Mouse (Mus musculus) spleen, postnatal 10 days (tissue): ENCODE results near the gene Ramp3.

ENCODE experiments used
- DNase-seq, 2 experiments: peaks; one replicate each; pipeline ENCODE4 v3.0.0; 2021 to 2022; ENCODE audit warnings: low spot score in 2 of 2

The Ramp3 gene

DNA sequence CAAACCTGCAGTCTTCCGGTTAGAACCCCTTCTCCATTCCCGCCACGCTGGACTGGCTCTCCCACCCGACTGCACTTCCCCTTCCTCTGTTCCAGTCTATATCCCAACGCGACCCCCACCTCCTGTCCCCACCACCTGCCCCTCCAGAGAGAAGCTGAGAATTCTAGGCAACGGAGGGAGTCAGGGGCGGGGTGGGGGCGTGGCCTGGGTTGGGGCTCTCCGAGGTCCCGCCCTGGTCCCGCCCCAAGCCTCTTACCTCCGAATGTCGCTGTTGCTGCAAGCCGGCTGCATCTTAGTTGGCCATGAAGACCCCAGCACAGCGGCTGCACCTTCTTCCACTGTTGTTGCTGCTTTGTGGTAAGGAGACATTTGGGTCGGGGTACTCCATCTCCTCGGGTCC lies at the start of gene Ramp3:
Ramp3 (plus strand) TSS at position 251 of the 400 bp plus-strand sequence.
- DNase-seq, result peak in 1 of 2 experiments; percentile 57

DNA sequence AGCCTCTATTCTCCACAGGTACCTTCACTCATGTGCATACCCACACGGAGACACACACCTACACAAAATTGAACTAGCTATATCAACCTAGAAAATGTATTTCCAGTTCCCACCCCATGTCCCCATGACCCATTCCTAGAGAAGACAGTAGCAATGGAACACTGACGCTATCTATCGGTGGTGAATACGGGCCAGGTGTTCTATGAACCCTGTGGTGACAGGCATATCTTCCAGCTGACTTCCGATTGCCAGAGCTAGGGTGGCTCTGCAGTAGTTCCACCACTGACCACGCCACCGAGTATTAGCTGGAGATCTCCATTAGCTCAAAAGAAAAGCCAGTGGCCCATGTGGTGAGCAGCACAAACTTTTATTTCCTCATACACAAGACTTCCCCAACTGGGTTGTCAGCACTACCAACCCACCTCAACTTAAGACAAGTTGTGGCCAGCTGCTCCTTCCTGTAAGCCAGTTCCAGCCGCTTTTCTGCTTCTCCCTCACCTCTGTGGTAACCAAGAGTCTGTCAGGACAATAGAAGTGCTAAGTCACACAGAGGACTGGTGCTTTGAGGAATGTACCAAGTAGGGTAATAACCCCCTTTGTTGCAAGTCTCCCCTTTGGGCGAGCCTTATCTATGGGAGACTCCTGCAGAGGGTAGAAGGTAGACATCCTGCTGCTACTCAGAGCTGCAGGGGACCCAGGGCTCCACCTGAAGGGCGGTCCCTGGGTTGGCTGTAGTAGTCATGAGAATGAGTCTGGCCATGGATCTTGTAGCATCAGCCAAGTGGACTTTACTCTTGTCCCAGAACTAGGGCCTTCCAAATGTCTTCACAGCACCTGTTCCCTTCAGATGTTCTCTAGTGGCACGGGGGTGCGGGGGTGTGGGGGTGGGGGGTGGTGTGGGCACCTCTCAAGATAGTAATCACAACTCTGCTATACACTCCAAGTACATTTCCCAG lies 42.8 kb upstream of the Ramp3 start:
- DNase-seq, result no peak

DNA sequence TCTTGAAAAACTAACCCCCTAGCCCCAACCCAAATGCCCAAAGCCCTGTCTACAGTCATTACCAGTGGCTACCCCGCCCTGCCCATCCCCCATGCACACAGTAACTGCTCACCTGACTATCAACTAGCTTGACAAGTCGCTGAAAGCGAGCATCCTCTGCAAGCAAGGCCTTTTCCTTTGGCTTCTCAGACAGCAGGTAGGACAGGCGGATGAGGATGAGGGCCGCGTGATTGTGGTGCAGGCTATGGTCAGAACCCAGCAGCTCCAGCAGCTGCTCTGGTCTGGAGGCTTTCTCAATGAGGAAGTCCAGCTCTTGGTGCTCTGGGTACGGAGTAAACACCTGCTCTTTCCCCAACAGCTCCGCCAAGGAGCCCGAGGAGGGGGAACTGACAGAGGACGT lies 34.6 kb upstream of the Ramp3 start:
- no peak for DNase-seq

DNA sequence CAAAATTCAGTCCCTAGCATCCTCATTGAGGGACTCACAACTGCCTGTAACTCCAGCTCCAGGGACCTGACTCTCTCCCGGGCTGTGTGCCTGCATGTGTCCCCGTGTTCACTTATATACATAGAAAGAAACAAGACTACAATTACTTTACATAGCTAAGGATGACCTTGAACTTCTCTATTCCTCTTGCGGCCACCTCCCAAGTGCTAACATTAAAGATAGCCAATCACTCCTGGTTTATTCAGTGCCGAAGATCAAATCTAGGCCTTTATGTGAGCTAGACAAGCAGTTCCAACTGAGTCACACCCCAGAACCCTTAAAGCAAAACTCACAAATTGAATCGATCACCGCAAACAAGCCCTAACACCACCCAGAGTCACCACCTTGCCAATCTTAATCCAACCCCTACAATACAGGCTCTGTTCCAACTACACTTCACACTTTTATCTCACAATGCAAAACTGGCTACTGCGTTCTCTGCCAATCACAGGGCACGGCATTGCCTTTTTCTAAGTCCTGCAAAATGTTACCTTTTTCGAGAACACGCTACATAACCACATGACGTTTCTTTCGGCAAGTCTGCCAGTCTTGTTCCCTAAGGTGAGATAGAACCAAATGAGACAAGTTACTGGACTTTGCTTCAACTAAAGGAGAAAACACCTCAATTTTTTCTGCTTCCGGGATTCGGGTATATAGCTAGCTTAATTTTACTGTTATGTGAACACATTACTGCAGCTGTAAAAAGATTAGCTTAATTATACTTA lies 33.5 kb upstream of the Ramp3 start:
- no peak for DNase-seq

DNA sequence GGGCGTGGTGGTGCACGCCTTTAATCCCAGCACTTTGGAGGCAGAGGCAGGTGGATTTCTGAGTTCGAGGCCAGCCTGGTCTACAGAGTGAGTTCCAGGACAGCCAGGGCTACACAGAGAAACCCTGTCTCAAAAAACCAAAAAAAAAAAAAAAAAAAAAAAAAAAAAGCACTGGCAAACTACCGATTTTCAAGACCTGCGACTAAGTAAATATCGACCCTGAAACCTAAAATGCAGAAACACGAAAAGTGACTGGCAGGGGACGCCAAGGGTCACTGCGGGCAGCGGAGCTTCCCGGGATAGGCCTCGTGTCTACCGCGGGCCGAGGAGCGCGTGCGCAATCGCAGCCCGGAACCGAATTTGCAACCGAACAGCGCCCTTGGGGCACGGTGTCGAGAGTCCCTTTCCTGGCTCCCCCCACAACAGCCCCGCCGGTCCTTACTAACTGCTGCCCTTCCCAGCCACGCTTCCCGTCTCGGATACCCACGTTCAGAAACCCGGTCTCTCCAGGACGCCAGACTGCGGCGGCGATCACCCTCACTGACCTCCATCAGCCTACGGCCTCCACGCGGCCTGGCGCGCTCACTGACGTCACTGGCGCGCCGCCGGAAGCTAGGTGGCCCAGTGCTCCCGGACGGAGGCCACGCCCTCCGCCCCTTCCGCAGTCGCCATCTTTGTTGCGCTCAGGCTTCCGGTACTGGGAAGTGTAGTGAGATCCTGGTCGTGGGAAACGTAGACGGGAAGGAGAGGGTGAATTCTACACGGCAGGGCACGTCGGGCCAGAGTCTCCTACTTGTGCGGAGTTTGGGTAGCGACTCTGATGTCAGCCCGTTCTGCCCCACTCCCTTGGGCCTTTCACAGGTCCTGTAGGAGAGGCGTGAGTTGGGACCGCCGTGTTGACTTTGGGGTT lies 32.6 kb upstream of the Ramp3 start, which contains the start of gene Tbrg4:
Tbrg4 (minus strand) TSS at position 590 of the 910 bp plus-strand sequence.
- DNase-seq, result peak; percentile 88 to 94

DNA sequence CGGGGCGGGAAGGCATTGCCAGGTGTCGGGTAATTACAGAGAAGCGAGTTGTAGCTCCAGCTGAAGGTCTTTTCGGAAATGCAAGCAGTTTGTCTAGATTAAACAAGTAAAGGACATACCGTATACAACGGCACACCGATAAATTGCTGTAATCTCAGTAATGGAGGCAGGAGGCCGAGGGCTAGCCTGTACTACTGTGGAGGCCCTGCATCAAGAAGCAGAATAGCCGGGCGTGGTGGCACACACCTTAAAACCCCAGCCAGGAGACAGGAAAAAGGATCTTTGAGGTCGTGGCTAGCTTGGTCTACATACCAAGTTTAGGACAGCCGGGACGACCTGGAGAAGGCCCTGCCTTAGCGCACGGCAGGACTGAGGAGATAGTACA lies 31.9 kb upstream of the Ramp3 start:
- no peak for DNase-seq

DNA sequence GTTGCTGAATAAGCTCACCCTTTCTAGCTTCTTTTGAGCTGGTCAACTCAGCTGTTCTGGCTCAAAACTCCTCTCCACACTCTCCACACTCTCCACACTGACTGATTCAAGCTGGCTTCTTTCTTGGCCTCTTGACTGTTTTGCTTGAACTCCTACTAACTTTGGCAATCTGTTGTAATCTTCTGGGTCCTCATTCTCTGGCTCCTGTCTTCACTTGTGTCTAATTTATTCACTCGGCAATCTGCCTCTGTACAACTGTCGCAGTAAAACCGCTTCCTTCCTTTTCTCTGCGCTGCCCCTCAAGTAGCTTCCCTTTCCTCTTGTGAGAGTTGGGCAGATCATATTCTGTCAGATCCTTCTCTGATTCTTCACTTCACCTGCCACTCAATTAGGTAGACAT lies 30.6 kb upstream of the Ramp3 start:
- peak in 1 of 2 experiments; percentile 46 for DNase-seq

DNA sequence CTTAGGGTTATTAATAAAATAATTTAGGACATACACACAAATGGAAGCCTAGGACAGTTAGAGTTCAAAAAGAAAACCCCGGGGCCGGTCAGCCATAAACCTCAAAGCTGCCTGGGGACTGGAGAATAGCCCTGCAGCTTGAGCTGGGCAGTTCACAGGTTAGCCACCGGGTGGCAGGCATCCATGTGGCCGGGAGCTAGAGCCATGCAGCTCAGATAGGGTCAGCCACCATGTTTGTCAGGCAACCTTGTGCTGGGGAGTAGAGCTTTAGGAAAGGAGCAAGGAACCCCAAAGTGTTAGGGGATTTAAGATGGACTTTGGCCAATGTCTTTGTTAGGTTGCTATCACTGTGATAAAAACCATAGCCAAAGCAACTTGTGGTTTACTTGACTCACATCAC lies 29.8 kb upstream of the Ramp3 start:
- DNase-seq, result peak; percentile 62 to 83

DNA sequence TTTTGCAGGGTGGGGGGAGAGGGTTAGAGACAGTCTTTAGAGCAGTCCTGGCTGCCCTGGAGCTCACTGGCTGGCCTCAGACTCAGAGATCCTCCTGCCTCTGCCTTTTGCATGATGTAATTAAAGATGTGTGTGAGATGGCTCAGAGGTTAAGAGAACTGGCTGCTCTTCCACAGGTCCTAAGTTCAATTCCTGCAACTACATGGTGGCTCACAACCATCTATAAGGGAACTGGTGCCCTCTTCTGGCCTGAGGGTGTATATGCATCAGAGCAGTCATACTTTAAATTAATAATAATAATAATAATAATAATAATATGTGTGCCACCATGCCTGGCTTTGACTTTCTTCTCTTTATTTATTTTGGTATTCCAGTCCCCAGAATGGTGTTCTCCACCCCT lies 28.7 kb upstream of the Ramp3 start:
- peak; percentile 34 to 68 for DNase-seq

DNA sequence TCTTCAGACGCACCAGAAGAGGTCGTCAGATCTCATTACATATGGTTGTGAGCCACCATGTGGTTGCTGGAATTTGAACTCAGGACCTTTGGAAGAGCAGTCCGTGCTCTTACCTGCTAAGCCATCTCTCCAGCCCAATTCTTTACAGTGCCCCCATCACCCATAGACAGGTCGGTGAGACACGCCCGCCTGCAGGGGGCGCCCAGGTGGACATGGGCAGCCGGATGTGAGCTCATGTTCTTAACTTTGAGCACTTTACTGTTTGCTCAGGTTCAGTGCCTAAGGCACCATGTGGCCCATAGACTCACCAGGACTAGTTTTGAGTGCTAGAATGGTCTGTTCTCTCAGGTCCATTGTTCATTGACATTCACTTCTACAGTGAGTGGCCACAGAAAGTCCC lies 22.2 kb upstream of the Ramp3 start:
- peak in 1 of 2 experiments; percentile 58 for DNase-seq

DNA sequence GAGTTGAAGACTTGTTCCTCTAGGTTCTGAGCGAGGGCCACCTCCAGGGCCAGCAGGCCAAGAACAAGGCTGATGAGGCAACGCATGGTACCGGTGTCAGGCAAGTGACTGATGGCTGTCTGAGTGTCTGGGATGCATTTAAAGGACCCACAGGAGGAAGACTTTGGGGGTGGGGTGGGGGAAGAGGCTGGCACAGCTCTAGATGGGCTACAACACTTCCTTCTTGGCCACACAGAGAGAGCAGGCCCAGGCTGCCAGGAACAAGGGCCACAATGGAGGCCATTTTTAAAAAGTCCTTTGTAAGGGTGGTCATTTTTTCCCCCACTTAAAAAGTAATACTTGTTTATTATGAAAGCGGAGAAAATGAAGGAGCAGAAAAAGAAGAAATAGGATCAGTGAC lies 19.8 kb upstream of the Ramp3 start, which contains the start of gene Wap:
Wap (minus strand) TSS at position 101 of the 400 bp plus-strand sequence.
- DNase-seq, result no peak

DNA sequence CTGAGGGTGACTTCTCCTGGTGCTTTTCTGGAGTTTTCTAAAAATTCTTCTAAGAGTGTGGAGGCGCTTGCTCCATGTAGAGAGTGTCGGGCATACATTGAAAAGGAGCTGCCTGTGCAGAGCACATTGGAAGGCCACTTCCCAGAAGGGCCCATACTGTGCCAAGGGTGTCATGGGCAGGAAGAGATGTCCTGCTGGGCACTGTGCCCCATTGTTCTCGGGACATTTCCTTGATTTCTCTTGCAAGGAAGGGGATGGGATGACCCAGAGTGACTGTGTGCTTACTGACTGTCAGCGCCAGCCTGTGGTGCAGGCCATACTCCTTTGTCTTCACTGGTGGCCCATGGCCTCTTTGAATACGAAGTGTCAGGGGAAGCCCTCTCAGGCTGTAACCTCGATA lies 19.2 kb upstream of the Ramp3 start:
- DNase-seq, result no peak

DNA sequence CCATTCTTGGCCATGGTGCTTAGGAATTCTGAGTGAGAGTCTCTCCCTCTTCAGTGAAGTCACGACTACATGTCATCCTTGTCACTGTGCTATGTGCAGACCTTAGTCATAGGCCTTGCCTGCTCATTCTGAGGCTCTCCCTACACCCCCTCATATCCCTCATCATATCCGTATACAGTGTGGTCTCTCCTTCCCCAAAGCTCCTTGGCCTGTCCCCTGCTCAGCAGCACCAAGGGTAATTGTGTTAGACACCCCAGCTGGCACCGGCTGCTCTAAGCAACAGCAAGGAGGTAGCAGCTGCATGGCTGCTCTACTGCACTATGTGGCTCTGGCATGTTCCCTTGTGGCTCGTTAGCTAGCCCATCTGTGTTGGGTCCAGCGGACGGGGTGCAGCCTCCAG lies 13.8 kb upstream of the Ramp3 start:
- no peak for DNase-seq

DNA sequence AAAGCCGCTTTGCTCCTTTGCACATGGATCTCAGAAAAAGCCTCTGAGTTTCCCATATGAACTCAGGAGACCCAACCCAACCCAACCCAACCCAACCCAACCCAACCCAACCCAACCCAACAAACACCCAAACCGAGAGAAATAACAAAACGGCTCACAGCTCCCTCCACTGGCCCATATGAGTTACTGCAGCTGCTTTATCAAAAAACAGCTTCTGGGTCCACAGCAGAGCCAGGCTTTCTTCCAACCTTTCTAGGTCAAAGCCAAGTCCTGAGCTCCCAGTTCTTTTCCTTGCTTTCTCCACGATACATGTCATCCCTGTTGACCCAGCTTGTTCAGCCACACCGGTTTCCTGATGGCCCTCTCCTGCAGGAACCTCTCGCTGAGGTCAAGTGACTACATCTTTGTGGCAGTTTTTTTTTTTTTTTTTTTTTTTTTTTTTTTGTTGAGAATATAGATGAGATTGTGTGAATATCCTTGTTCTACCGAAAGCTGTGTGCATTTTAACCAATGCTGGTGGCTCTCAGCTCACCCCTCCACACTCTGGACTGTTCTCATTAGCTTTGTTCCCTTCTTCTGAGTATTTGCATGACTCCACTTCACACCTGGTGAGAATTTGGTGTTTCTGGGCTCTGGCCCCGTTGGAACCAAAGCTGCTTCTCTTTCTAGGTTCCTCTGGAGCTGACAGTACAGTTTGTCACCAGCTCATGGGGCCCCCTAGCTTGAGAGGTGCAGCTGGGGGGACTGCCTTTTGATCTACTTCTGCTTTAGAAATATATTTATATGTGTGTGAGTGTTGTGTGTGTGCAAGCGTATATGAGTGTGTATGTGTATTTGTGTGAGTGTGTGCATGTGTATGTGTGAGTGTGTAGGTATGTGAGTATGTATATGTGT lies 10.2 kb upstream of the Ramp3 start:
- DNase-seq, result no peak

DNA sequence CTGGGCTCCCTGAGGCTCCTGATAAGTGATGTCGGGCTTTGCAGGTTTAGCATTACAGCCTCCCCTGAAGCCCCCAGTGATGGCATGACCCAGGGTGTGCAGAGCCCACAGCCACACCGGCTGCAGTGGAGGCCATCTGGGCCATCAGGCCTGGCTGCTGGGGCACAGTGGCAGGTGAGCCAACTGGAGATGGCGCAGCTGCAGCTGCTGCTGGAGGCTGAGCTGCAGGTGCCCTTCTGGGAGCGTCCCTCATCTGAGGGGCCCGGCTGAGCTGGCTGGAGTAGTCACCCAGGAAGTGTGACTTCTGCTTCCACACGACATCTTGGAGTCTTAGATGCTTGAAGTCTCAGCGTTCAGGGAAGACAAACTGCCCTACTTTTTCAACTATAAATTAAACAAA lies 7.8 kb upstream of the Ramp3 start:
- no peak for DNase-seq

DNA sequence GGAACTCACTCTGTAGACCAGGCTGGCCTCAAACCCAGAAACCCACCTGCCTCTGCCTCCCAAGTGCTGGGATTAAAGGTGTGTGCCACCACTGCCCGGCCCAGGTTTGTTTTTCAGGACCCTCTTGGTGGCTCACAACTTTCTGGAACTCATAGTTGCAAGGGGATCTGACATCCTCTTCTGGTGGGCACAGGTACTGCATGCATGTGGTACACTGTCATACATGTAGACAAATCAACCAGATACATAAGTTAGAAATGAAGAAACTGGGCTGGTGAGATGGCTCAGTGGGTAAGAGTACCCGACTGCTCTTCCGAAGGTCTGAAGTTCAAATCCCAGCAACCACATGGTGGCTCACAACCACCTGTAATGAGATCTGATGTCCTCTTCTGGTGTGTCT lies 5.3 kb upstream of the Ramp3 start:
- DNase-seq, result peak in 1 of 2 experiments; percentile 50

DNA sequence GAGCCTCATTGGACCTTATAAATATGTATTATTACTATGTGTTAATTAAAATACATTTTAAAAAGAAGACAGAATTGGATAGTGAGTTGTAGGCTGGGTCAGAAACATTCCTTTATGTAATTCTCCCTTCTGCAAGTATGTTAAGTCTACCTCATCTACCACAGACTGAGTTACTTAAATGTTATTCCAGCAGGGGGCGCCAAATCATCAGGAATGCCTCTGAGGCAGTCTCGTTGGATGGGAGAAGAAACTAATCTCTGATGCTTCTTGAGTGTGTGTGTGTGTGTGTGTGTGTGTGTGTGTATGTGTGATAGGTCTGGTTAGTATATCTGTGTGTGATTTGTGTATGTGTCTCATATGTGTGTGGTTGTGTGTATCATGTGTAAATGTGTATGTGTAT lies 3.4 kb upstream of the Ramp3 start:
- peak; percentile 65 to 87 for DNase-seq

DNA sequence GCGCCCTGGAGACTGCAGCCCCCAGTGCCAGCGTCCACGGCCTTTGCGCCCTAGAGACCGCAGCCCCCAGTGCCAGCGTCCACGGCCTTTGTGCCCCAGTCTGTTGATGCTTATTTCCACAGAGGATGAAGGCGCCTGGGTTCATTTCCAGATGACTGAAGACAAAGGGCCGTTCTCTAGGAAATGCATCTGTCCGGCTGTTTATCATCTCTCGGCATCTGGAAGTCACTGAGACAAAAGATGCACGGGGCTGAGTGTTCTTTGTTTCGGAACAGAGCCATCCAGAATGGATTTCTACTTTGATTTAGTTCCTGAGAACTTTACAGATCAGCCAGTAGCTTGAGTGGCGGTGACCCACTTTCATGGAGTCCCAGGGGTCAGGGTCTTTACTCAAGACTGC lies 2.9 kb downstream of the Ramp3 start:
- DNase-seq, result no peak

DNA sequence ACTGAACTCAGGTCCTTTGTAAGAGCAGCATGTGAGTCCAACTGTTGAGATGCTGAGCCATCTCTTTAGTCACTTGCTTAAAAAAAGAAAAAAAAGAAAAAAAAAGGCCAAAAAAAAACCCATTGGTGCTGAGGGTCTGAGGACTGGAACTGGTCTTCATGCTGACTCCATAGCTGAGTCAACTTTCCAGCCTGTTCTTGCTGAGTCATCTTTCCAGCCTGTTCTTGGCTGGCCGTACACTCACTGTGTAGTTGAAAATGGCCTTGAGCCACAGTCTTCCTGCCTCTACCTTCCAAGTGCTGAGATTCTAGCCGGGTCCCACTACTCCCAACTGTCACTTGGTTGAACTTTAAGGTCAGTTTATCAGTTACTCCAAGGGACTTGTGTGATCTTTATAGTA lies 8.3 kb downstream of the Ramp3 start:
- no peak for DNase-seq

DNA sequence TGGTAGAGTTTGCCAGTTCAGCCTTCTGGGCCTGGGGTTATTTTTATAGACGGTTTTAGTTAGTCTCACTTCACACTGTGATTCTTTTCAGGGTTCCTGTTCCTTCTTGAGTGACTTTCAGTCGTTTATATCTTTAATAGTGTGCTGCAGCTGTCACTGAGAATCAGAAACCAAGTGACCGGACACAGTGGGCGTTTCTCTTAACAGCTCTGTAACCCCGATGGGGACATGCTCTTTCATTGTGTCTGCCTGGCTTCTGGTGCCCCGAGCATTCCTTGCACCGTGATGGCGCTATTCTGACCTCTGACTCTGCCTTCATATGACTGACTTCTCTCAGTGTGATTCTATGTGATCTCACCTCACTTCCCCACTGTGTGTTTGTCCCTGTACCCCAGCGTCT lies 10.7 kb downstream of the Ramp3 start:
- DNase-seq, result no peak

DNA sequence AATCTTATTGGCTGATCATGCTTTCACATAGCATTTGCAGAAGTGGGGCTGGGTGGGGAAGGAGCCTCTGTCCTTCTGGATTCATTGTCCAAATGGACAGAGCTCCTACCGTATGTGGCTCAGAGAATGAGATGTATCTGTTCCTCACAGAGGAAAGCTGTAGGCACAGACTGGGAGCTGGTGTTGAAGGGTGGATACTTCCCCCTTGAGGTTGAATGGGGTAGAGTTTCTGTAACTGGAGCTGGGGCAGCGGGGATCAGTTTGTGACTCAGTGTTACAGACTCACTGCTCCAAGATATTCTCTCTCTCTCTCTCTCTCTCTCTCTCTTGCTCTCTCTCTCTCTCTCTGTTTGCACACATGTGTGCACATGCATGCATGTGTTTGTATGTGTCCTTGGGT lies 11.7 kb downstream of the Ramp3 start:
- no peak for DNase-seq
